Mouse (Mus musculus): ENCODE measurements around the gene Asic2. TPM values are rescaled to one million over a fixed set of nuclear protein-coding genes. Genes with fewer than 3 reads are reported as not detected.

The Asic2 gene
- polyA plus RNA-seq, 2 experiments: 0.01 to 0.04 TPM

- no peak overlapping the region for H3K4me2 ChIP-seq (ENCODE audit: low read depth)
- H3K4me1 ChIP-seq (replicated peaks; ENCODE audit: control insufficient read depth in 2 of 2, insufficient read depth in 2 of 2, low read length in 1 of 2): no peaks in the 10 kb centered on the region
- no peak overlapping the region for H3K9ac ChIP-seq (replicated peaks)
- ATAC-seq (ENCODE audit: insufficient read depth) (no peak), DNase-seq (ENCODE audit: low read depth in 3 of 3, low spot score in 3 of 3) (peak in 1 of 3 experiments; percentile 7)
- H3K27me3 ChIP-seq (ENCODE audit: control insufficient read depth, insufficient read depth, low read length): no peaks in the 10 kb centered on the region
- TF ChIP-seq EP300 (IDR thresholded peaks at IDR 0.05; ENCODE audit: low read depth) (no peak), CTCF (IDR thresholded peaks at IDR 0.05; ENCODE audit: low read depth) (peak; percentile 75)
- H3K36me3 ChIP-seq (replicated peaks; ENCODE audit: control insufficient read depth, insufficient read depth, low read depth): no peaks in the 10 kb centered on the region
- no peaks in the 10 kb centered on the region for H3K9me3 ChIP-seq (ENCODE audit: control insufficient read depth, low read length)
- H3K27ac ChIP-seq: no peak overlapping the region
- 55% methylated on average over 25 of the region's 25 CpGs for WGBS (ENCODE audit: insufficient replicate concordance)
- no peak overlapping the region for H3K4me3 ChIP-seq (ENCODE audit: insufficient read depth in 1 of 2, low read depth in 2 of 2, low read length in 2 of 2)
Observed at GRCm38 (mm10) chr11:81634360-81635350, 333.6 kb downstream of the Asic2 start.

GRCm38 (mm10) chr11:81625199-81625598 is 343.1 kb downstream of the Asic2 start:
- Histone ChIP-seq H3K36me3 (replicated peaks; ENCODE audit: control insufficient read depth, insufficient read depth, low read depth) (no peaks in the 10 kb centered on the region), H3K4me1 (replicated peaks; ENCODE audit: control insufficient read depth in 2 of 2, insufficient read depth in 2 of 2, low read length in 1 of 2) (no peaks in the 10 kb centered on the region), H3K9me3 (ENCODE audit: control insufficient read depth, low read length) (no peaks in the 10 kb centered on the region), H3K27me3 (ENCODE audit: control insufficient read depth, insufficient read depth, low read length) (no peaks in the 10 kb centered on the region), H3K4me3 (ENCODE audit: insufficient read depth in 1 of 2, low read depth in 2 of 2, low read length in 2 of 2) (no peak overlapping the region), H3K4me2 (ENCODE audit: low read depth) (no peak overlapping the region), H3K9ac (replicated peaks) (no peak overlapping the region), H3K27ac (no peak overlapping the region)
- DNase-seq (ENCODE audit: low read depth in 3 of 3, low spot score in 3 of 3): no peak
- no peak for ATAC-seq (ENCODE audit: insufficient read depth)
- TF ChIP-seq EP300 (IDR thresholded peaks at IDR 0.05; ENCODE audit: low read depth): no peak
- no peak for TF ChIP-seq CTCF (IDR thresholded peaks at IDR 0.05; ENCODE audit: low read depth)
- 48% methylated on average over 4 of the region's 4 CpGs for WGBS (ENCODE audit: insufficient replicate concordance)

DNA sequence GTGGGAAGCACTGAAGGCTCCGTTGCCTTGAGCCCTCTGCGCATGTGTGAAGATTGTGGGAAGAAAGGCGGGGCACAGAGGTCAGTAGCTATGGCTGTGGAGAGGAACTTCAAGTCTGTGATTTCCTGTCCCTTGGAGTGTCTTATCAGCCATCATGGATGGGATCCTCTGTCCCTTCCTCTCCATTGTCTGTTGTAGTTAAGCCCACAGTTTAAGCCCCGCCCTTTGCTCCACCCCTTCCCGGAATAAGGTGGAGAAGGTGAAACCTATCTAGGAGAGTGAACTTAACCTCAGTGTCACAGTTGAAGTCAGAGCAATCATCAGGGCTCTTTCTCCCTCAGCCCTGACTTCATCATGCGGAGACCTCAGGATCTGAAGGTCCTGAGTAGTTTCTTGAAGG is 347.7 kb downstream of the Asic2 start:
- H3K4me1 ChIP-seq (replicated peaks; ENCODE audit: control insufficient read depth in 2 of 2, insufficient read depth in 2 of 2, low read length in 1 of 2): no peaks in the 10 kb centered on the region
- DNase-seq (ENCODE audit: low read depth in 3 of 3, low spot score in 3 of 3) (no peak), ATAC-seq (ENCODE audit: insufficient read depth) (no peak)
- no peak overlapping the region for H3K4me2 ChIP-seq (ENCODE audit: low read depth)
- H3K4me3 ChIP-seq (ENCODE audit: insufficient read depth in 1 of 2, low read depth in 2 of 2, low read length in 2 of 2): no peak overlapping the region
- H3K27me3 ChIP-seq (ENCODE audit: control insufficient read depth, insufficient read depth, low read length): no peaks in the 10 kb centered on the region
- no peak overlapping the region for H3K27ac ChIP-seq
- 39% methylated on average over 6 of the region's 6 CpGs for WGBS (ENCODE audit: insufficient replicate concordance)
- no peaks in the 10 kb centered on the region for H3K9me3 ChIP-seq (ENCODE audit: control insufficient read depth, low read length)
- TF ChIP-seq CTCF (IDR thresholded peaks at IDR 0.05; ENCODE audit: low read depth) (no peak), EP300 (IDR thresholded peaks at IDR 0.05; ENCODE audit: low read depth) (no peak)
- H3K9ac ChIP-seq (replicated peaks): no peak overlapping the region
- H3K36me3 ChIP-seq (replicated peaks; ENCODE audit: control insufficient read depth, insufficient read depth, low read depth): no peaks in the 10 kb centered on the region

GRCm38 (mm10) chr11:81616437-81616836 is 351.8 kb downstream of the Asic2 start:
- Histone ChIP-seq H3K36me3 (replicated peaks; ENCODE audit: control insufficient read depth, insufficient read depth, low read depth) (no peaks in the 10 kb centered on the region), H3K27ac (no peak overlapping the region), H3K4me3 (ENCODE audit: insufficient read depth in 1 of 2, low read depth in 2 of 2, low read length in 2 of 2) (no peak overlapping the region), H3K4me1 (replicated peaks; ENCODE audit: control insufficient read depth in 2 of 2, insufficient read depth in 2 of 2, low read length in 1 of 2) (no peaks in the 10 kb centered on the region), H3K9me3 (ENCODE audit: control insufficient read depth, low read length) (no peaks in the 10 kb centered on the region), H3K27me3 (ENCODE audit: control insufficient read depth, insufficient read depth, low read length) (peaks cover 6% of the 10 kb centered on the region), H3K4me2 (ENCODE audit: low read depth) (no peak overlapping the region), H3K9ac (replicated peaks) (no peak overlapping the region)
- TF ChIP-seq EP300 (IDR thresholded peaks at IDR 0.05; ENCODE audit: low read depth) (no peak), CTCF (IDR thresholded peaks at IDR 0.05; ENCODE audit: low read depth) (no peak)
- no peak for ATAC-seq (ENCODE audit: insufficient read depth)
- 64% methylated on average over 8 of the region's 8 CpGs for WGBS (ENCODE audit: insufficient replicate concordance)
- no peak for DNase-seq (ENCODE audit: low read depth in 3 of 3, low spot score in 3 of 3)

DNA sequence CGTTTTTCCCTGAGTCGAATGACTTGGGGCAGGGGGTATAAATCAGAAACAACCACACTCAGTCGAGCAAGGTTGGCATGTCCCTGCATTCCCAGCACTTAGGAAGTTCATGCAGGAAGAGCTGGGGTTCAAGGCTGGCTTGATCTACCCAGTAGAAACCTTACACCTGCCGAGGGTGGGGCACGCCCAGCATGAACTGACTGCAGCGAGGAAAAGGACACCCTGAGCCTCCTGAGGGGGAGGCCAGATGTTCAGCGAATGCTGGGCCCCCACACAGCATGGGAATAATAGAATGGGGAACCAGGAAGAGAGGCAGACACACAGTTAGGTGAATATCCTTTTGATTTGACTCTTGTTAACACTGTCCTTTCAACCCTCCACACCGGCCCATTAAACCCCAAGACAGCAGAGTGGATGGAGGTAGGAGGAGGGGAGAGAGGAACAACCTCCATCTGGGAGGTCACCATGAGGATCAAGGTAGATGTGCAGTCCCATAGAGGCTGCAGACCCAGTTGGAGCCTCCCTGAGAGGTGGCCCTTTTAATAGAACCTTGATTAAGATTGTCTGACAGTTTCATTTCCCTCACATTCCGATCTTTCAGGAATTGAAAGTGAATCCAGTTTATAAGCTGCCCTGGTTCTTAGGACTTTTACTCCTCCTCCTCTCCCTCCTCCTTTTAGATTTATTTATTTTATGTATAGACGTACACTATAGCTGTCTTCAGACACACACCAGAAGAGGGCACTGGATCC is 354.2 kb downstream of the Asic2 start:
- Histone ChIP-seq H3K9ac (replicated peaks) (no peak overlapping the region), H3K27ac (no peak overlapping the region), H3K4me1 (replicated peaks; ENCODE audit: control insufficient read depth in 2 of 2, insufficient read depth in 2 of 2, low read length in 1 of 2) (no peaks in the 10 kb centered on the region), H3K4me2 (ENCODE audit: low read depth) (no peak overlapping the region), H3K9me3 (ENCODE audit: control insufficient read depth, low read length) (no peaks in the 10 kb centered on the region), H3K27me3 (ENCODE audit: control insufficient read depth, insufficient read depth, low read length) (peaks cover 6% of the 10 kb centered on the region), H3K36me3 (replicated peaks; ENCODE audit: control insufficient read depth, insufficient read depth, low read depth) (no peaks in the 10 kb centered on the region), H3K4me3 (ENCODE audit: insufficient read depth in 1 of 2, low read depth in 2 of 2, low read length in 2 of 2) (no peak overlapping the region)
- 26% methylated on average over 10 of the region's 10 CpGs for WGBS (ENCODE audit: insufficient replicate concordance)
- TF ChIP-seq EP300 (IDR thresholded peaks at IDR 0.05; ENCODE audit: low read depth) (no peak), CTCF (IDR thresholded peaks at IDR 0.05; ENCODE audit: low read depth) (no peak)
- ATAC-seq (ENCODE audit: insufficient read depth): no peak
- DNase-seq (ENCODE audit: low read depth in 3 of 3, low spot score in 3 of 3): no peak
